Mouse (Mus musculus) liver, postnatal 0 days (tissue): Measurements from ENCODE around the gene Ms4a6b.

Experiments used
- CTCF ChIP-seq: sonication (generic); IDR thresholded peaks from 2 replicates; pipeline ENCODE4 v1.5.1; 2016; ENCODE audit warnings: antibody characterized with exemption, low read depth
- EP300 ChIP-seq: IDR thresholded peaks from 2 replicates; pipeline ENCODE4 v1.6.1; 2016; ENCODE audit warnings: antibody characterized with exemption, low read depth, mild to moderate bottlenecking

DNA sequence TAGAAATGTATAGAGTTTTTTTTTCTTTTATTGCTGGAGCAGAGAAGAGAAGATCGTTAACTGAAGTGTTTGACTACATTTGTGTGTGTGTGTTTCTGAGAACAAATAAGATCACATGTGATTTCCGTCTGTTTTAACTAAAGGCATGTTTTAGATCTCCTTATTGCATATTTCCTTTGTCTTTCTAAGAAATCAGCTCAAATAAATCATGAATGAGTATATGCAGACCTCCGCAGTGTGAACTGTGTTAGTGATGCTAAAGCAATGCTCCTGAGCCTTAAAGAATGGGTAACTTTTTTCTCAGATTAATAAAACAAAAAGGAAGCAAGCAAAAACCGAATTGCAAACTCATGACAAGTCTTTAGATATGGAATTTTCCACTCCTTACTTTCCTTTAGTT, 32.4 kb upstream of the Ms4a6b start:
- TF ChIP-seq CTCF (no peak), EP300 (no peak)
